Mouse (Mus musculus) 3T3-L1 (cell line): ENCODE measurements around the gene N4bp2l1.
A peak's percentile ranks its signal among the peaks of the same experiment; 100 is the strongest.

Source experiments
- DNase-seq: peaks from one replicate; pipeline ENCODE4 v3.0.0-alpha.2; 2015; ENCODE audit warnings: low read depth, low spot score

The N4bp2l1 gene

DNA sequence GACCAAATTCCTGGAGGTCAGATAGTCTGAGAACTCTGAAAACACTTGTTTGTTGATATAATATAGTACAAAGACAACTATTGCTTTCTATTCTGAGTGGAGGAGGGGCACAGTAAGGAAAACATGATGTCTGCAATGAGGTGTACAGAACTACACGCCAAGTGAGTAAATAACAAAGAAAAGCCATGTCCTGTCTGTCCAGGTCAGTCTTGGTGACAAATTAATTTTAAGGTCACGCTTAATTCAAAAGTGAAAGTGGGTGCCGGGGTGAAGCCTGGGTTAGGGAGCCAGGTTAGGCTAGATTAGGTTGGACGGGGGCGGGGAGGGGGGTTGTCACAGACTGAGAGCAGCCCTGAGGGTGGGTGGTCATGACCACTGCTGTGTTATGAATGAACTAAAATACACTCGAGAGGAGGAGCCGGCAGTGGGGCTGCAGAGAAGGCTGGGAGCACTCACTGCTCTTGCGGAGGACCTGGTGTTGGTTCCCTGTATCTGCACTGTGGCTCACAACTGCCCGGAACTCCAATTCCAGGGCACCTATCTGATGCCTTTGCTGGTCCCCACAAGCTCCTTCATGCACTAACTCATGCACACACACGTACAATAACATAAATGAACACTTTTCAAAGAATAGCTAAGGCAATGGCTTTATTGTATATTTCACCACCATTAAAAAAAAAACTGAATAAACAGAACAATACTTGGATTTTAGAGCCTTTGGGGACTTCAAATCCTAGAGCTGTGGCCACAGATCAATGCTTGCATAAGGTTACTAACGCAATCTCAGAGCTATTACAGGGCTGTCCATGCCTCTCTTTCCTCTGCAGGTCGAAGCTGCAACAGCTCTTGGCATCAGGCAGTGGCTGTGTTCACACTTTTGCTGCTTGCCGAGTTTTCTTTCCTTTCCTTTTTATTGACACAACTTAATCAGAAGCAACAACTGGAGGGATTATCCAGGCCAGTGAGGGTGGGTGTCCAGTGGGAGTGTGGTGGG lies 2.6 kb upstream of the N4bp2l1 start:
- no peak for DNase-seq

DNA sequence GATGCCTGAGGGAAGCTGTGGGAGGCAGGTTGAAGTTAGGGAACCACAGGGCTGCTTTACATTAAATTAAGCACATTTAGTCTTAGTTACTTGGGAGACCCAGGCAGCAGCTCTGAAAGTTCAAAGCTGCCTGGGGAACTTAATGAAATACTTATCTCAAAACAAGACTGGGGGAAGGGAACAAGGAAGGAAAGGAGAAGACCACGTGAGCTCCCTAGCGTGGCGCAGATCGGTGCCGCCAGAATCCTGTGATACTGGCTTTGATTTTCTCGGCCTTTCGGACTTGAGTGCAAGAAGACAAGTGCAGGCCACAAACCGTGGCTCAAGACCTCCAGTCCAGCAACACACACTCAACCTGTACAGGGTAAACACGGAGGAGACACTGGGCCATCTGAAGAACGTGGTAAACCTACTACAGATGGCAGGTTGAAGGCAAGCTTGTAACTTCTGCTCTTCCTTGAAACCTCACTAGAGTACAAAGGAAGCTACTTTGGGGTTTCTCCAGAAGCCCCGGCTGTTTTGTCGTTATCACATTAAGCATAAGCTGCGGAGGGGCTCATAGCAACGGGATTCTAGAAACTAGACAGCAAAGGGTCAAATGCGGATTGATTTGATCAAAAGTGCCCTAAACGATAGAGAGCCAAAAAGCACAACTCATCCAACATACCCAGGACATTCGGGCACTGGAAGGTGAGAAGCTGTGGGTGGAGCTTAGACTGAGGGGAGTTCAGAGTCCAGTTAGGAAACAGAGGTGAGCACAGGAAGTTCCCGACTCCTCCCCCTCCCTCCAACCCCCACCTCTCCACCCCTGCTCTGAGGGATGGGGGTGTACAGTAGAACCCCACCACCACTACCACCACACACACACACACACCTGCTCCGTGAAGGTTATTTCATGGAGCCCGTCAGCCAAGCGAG lies 1.5 kb upstream of the N4bp2l1 start:
- DNase-seq, result no peak

GRCm38 (mm10) chr5:150595366-150596016 lies 1.5 kb downstream of the N4bp2l1 start:
- DNase-seq, result no peak

GRCm38 (mm10) chr5:150594649-150595339 lies 2.2 kb downstream of the N4bp2l1 start:
- DNase-seq, result no peak

- DNase-seq, result no peak
These were observed 3.0 kb downstream of the N4bp2l1 start for GRCm38 (mm10) chr5:150593756-150594648.

- DNase-seq, result no peak
These were observed 3.9 kb downstream of the N4bp2l1 start for GRCm38 (mm10) chr5:150592904-150593755.

GRCm38 (mm10) chr5:150592186-150592903 lies 4.6 kb downstream of the N4bp2l1 start:
- DNase-seq, result no peak

DNA sequence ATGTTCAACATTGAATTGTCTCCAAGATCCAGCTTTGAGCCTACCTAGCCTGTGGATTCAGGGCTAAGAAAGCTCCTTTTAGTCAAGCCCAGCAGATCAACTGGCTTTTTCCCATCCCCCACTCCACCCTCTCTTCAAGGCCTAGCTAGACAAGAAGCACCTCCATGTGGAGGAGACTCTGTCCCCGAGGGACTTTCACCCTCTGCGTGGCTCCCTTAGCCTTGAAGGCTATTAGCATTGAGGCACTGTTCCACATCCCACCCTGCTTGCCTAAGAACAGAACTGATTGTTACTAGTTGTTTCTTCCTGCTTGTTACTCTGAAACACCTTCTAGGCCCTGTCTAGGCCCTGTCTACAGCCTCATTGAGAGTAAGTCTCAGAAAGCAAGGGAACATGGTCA lies 7.0 kb downstream of the N4bp2l1 start:
- DNase-seq, result no peak

DNA sequence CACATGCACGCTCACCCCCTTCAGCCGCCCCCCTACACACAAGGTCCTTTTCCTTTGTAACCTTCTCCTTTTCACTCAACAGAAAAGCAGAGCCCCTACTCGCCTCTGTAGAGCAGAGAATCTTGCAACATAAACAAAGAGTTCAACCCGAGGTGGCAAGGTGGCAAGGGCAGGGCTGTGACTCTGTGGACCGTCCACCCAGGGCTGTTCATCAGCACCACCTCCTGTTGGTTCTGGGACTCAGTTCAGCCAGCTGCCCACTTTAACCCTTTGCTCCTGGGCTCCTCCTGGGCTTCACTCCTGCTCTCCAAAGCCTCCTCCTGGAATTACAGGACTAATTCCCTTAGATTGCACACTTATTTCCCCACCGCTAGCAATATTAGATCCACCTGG lies 12.7 kb downstream of the N4bp2l1 start:
- peak; percentile 25 for DNase-seq

- peak; percentile 65 for DNase-seq
These were observed 13.2 kb downstream of the N4bp2l1 start for GRCm38 (mm10) chr5:150583622-150584336.

- no peak for DNase-seq
These were observed 13.8 kb downstream of the N4bp2l1 start for GRCm38 (mm10) chr5:150583181-150583580.

DNA sequence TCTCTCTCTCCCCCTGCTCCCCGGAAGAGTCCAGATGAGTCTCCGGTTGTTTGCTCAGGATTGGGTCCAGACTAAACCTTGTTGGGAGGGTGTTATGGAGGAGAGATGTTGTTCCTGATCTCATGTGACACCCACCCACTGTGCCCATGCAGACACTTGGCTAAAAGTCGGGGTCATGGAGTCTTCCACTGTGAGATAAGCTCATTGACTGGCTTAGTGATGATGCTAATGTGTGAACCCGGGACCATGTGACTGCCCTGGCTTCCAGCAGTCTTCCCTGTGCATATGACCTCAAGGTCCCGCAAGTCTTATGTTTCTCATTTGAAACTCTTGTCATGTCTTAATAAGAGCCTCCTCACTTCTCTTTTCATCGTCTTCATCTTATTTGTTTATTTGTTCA lies 15.8 kb downstream of the N4bp2l1 start:
- no peak for DNase-seq

DNA sequence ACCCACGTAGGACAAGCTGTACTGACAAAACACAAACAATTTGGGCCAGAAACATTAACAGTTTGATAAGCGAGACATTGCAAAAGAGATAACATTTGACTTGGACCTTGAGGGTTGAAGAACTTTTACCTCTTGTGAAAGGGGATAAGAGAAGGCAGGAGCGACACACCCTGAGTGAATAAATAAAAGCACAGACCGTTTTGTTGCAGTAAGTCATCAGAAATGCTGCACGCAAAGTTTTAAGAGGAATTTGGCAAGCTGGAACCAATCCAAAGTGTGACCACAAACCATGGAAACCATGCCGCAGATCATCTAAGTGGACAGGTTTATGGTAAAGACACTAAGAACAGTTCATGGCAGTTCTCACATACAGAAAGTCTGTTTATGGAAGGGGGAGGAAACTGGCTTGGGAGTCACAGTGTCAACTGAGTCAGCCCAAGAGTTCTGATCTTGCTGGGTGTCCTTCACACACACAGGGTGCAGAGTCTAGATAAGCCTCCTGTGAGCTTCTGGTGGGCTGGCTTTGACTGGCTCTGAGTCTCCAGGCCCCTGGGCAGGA lies 18.3 kb downstream of the N4bp2l1 start:
- DNase-seq, result peak; percentile 90

DNA sequence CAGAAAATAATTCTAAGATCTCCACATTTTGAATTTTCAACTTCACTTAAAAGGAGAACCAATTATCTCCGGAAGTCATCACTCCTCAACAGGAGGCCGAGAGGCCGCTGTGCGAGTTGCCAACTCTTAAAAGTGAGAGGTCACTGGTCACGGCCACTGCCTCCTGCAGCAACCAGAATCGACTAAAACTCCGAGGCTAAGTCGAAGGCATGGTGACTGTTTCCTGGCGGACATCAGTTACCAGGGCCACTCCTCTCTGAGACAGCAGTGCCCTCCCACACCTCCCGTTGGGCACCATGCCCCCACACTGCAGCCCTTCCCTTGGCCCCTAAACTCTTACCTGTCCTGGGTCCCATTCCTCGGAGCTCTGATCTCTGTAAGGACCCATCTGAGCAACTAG lies 20.2 kb downstream of the N4bp2l1 start:
- DNase-seq, result no peak

DNA sequence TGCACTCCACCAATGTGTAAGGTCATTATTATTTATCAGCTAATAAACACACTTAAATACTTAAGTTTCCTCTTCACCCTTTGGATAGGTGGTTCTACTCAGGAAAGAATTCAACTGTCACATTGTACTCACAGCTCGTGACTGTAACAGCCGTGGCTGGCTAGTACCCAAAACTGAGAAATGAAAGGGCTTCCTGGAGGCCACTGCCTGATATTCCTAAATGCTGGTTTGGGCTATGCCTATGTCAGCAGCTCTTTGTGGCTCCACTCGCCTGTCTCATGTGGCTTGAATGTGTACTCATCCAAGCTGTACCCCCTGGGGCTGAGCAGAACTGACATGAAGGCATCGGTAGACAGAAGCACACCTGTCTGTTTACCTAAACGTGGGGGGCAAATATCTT lies 22.1 kb downstream of the N4bp2l1 start:
- no peak for DNase-seq

GRCm38 (mm10) chr5:150574403-150574802 lies 22.6 kb downstream of the N4bp2l1 start:
- no peak for DNase-seq

- DNase-seq, result peak; percentile 49
These were observed 26.3 kb downstream of the N4bp2l1 start for GRCm38 (mm10) chr5:150570496-150571219.
